Mouse (Mus musculus) fat pad, adult 2 months (tissue): ENCODE measurements around the gene Arsb.

Experiments
- DNase-seq: peaks from one replicate; pipeline ENCODE4 v3.0.0-alpha.2; 2011; ENCODE audit warnings: low read depth, low spot score; ENCODE audit errors: extremely low read depth

Gene Arsb

DNA sequence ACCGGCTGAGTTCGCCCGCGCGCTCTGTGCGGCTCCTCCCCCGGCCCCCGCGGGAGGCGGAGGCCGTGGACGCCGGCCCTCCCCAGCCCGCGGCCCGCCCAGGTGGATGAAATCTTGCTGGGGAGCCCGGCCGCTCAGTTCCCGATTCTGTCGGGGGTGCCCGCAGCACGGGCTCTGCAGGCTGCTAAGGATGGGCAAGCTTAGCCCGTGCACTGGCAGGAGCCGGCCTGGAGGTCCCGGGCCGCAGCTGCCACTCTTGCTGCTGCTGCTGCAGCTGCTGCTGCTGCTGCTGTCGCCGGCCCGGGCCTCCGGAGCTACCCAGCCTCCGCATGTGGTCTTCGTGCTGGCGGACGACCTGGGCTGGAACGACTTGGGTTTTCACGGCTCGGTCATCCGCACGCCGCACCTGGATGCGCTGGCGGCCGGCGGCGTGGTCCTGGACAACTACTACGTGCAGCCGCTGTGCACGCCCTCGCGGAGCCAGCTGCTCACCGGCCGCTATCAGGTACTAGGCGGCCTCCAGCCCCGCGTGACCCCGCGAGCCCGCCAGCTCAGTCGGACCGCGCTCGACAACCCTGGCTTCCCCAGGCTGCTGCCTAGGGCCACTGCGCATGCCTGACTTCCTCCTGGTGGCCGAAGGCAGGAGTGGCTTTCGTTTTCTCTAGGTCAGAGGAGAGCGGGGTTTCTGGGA, at the start of gene Arsb:
TSS of gene Arsb (plus strand) at position 43 of the 691 bp plus-strand sequence.
- no peak for DNase-seq

GRCm38 (mm10) chr13:93721916-93722315, 49.5 kb upstream of the Arsb start:
- no peak for DNase-seq

- no peak for DNase-seq
Measured at GRCm38 (mm10) chr13:93723455-93723854, 48.0 kb upstream of the Arsb start.

GRCm38 (mm10) chr13:93724206-93724605, 47.2 kb upstream of the Arsb start:
- no peak for DNase-seq

- no peak for DNase-seq
Measured at GRCm38 (mm10) chr13:93735131-93735636, 36.2 kb upstream of the Arsb start.

- no peak for DNase-seq
Measured at GRCm38 (mm10) chr13:93744118-93744517, 27.3 kb upstream of the Arsb start.

DNA sequence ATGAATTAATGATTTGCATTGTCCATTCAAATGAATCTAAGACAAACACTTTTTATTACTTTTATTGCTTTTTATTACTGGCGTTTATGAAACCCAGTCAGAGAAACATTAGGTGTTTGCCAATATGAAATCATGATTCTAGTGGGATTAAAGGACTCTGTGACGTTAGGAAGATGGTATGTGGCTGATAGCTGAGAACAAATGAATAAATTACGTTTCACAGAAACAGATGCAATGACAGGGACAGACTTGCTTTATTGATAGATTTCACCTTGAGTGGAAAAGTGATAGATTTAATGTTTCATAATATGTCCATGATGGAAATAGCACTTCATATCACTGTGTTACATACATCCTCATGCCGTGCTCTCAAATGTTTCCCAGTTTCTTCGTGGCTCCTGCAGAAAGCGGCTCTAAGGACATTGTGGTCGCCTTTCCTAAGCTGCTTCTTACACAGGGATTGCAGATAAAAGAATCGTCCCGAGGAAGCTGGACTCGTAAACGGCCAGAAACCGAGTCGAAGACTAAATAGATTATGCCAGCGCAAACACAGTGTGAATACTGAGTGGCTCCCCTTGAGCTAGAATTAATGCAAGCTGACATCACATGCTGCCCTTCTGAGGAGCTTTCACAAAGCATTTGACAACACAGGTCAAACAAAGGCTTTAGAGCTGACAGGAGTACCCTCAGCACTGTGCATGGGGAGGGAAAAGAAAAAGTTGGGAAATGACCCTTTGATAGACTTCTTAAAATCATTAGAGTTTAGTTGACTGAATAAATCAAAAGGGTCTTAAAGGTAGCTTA, 18.6 kb upstream of the Arsb start:
- DNase-seq: no peak

- no peak for DNase-seq
Measured at GRCm38 (mm10) chr13:93755084-93755483, 16.3 kb upstream of the Arsb start.

- DNase-seq: no peak
Measured at GRCm38 (mm10) chr13:93756674-93757073, 14.8 kb upstream of the Arsb start.

GRCm38 (mm10) chr13:93757514-93757913, 13.9 kb upstream of the Arsb start:
- no peak for DNase-seq

DNA sequence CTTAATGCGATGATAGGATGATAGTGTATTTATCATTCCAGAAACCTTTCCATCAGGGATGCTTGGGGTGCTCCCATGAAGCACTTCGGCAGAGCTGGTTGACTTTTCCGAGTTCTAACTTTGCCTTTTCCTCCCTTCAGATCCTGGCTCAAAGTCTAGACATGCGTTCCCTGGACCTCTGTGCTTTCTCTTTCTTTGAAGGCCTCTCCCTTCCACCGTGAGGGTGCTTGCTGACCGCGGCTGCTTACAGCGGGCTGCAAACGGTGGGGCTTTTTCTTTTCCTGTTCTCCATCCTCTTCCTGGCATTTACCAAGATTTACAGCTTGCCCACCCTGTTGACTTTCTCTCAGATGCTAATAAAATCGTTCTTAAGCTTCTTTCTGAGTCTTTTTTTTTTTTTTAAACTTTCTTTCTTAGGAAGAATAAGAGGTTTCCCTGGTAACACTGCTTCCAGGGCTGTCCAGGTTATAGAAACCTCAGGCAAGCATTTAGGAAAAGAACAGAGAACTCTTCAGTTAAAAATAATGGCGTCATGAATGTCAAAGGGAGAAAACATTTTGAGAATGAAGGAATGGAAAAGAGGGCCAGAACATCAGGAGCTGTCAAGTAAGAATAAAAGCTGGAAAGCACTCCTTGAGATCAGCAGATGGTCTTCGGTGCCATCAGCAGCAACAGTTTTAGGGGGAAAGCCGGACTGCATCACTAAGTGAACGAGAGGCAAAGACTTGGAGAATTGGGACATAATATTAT, 13.1 kb upstream of the Arsb start:
- DNase-seq: no peak

GRCm38 (mm10) chr13:93761831-93762230, 9.6 kb upstream of the Arsb start:
- DNase-seq: no peak

DNA sequence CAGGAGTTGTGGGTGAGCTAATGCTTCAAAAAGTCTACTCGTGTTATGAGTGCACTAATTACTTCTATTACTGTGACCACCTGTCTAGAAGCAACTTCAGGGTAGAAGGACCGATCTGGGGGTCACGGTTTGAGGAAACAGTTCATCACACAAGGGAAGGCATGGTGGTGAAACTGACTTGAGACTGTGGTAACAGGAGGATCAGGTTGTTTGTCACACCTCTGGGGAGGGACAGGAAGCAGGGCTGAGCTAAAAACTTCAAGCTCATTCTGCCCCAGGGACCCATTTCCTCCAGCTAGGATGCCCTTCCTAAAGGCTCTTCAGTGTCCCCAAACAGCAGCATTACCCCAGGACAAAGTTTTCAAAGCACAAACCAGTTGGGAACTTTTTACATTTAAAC, 8.6 kb upstream of the Arsb start:
- DNase-seq: no peak

DNA sequence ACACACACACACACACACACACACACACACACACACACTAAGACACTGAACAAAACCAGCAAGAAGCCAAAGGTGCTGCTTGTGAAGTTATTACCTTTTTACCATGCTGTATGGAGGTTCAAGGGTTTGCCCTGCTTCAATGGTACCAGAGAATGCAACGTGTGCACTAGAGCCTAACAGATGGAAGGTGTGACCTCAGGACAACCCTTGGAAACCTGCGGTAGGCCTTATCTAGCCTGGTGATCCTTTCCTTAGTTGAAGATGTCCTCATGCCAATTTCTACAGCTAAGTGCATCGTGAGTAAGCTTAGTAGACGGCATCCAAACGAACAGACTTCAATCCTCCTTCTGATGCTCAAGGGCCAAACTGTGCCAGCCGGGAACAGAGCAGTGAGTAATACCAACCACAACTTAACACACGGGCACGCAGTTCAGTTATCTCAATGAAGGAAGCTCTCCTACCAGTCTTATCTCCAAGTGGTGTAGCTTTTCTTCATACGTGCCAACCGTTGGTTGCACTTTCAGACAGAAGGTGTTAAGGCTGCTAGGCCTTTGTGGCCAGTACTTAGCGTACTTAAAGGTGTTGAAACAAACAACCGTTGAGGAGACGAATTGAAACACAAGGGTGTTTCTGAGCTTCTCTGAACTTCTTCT, 7.0 kb upstream of the Arsb start:
- DNase-seq: no peak

DNA sequence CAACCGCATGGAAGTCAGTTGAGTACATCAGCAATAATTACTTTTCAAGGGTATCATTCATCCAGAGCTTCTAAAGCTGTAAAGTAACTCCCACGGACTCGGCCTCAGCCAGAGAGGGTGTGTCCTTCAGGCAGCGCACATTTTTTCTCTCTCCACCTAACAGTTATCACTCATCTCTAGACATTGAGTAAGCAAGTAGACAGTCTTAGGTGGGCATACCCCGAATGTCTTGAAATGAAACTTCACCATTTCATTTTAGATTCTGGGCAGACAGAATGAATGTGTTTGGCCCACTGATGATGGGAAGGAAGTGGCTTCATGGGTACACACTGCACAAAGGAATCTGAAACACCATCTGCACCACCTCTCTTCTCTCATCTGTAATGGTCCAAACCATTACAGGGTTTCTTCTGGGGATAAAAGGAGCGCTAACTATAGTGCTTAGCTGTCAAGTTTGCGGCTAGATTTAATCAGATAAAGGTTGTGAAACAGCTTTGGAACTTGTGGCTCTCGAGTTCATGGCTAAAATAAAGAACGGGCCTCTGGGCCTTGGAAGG, 321 bp upstream of the Arsb start:
- DNase-seq: peak; percentile 52

GRCm38 (mm10) chr13:93772279-93772636, 828 bp downstream of the Arsb start:
- DNase-seq: no peak

GRCm38 (mm10) chr13:93772861-93773260, 1.4 kb downstream of the Arsb start:
- DNase-seq: no peak

- no peak for DNase-seq
Measured at GRCm38 (mm10) chr13:93773704-93774315, 2.4 kb downstream of the Arsb start.

DNA sequence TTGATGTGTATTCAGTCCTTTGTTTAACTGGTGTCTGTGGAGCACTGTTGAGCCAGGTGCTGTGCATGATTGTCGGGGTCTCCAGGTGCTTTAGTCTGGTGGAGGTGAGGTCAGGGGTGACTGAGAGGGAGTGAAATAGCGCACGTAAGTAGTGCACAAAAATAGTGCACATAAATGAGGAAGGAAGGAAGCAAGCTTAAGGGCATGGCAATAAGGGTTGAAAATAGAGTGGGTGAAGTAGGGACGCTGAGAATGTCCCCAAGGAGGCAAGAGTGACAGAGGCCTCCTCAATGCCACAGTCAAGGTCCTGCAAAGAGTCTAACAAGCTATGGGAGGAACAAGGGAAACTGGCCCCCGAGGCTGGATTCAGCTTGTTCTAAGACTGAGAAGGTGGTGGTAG, 11.4 kb downstream of the Arsb start:
- DNase-seq: no peak

- no peak for DNase-seq
Measured at GRCm38 (mm10) chr13:93785329-93785728, 13.9 kb downstream of the Arsb start.
